Mouse (Mus musculus) liver, embryonic 16.5 days (tissue): ENCODE measurements around the gene Ctdsp2. TPM values are rescaled to one million over a fixed set of nuclear protein-coding genes. Genes with fewer than 3 reads are reported as not detected.

Experiments
- ATAC-seq: fragments of 200-750 bp; cut with Nextera tagmentation; 2 replicates; pipeline ENCODE4 v1.8.0; 2017; ENCODE audit warnings: low read depth, mild to moderate bottlenecking, moderate number of reproducible peaks, moderate library complexity
- H3K27ac ChIP-seq: fragments of 300-500 bp; sonication (generic); 2 replicates; pipeline ENCODE4 v1.5.1; 2014; ENCODE audit warnings: mild to moderate bottlenecking, low read length
- H3K27me3 ChIP-seq: fragments of 300-500 bp; sonication (generic); 2 replicates; pipeline ENCODE4 v1.6.1; 2014; ENCODE audit warnings: low read depth, low read length, mixed read lengths; ENCODE audit not compliant: control insufficient read depth, insufficient read depth
- H3K36me3 ChIP-seq: fragments of 300-500 bp; sonication (generic); 2 replicates; pipeline ENCODE4 v1.6.1; 2014; ENCODE audit warnings: mild to moderate bottlenecking; ENCODE audit not compliant: control insufficient read depth, insufficient read depth
- H3K4me1 ChIP-seq: fragments of 300-500 bp; sonication (generic); 2 replicates; pipeline ENCODE4 v1.6.1; 2014; ENCODE audit warnings: low read depth, low read length, mixed read lengths; ENCODE audit not compliant: control insufficient read depth
- H3K4me2 ChIP-seq: fragments of 300-500 bp; sonication (generic); 2 replicates; pipeline ENCODE4 v1.6.1; 2014; ENCODE audit warnings: low read depth, low read length, mixed read lengths
- H3K4me3 ChIP-seq: fragments of 300-500 bp; sonication (generic); 2 replicates; pipeline ENCODE4 v1.5.1; 2014; ENCODE audit warnings: low read depth, mild to moderate bottlenecking, low read length
- H3K9ac ChIP-seq: fragments of 300-500 bp; sonication (generic); 2 replicates; pipeline ENCODE4 v1.6.1; 2014; ENCODE audit warnings: low read depth, low read length
- H3K9me3 ChIP-seq: fragments of 300-500 bp; sonication (generic); replicated peaks from 2 replicates; pipeline ENCODE4 v1.6.1; 2016; ENCODE audit warnings: low read length; ENCODE audit not compliant: control insufficient read depth
- WGBS: fragments of 180-500 bp; shearing (Covaris S2); extraction: QIAGEN DNeasy Blood & Tissue Kit; methylation state at CpG from one replicate; pipeline ENCODE4 v1.1.7; 2014; ENCODE audit not compliant: insufficient replicate concordance; 5-methylcytosine and 5-hydroxymethylcytosine counted together
- polyA plus RNA-seq: library from polyadenylated mRNA; unstranded; fragments of >200 nt; fragmentation: Nextera tagmentation; extraction: Ambion mirVana; gene quantifications from 2 replicates; pipeline ENCODE4 v1.2.1, GENCODE M21; 2015

The Ctdsp2 gene
- polyA plus RNA-seq, 1 experiment from 2014 or later = 12.2 TPM

- Histone ChIP-seq H3K27ac (no peak overlapping the region), H3K4me2 (no peak overlapping the region), H3K4me1 (no peaks in the 10 kb centered on the region), H3K4me3 (no peak overlapping the region), H3K36me3 (no peaks in the 10 kb centered on the region), H3K9ac (no peak overlapping the region), H3K9me3 (no peaks in the 10 kb centered on the region), H3K27me3 (no peaks in the 10 kb centered on the region)
- no peak for ATAC-seq
- 48% methylated on average over 18 of the region's 18 CpGs for WGBS
Measured at GRCm38 (mm10) chr10:126935556-126936381, 42.7 kb upstream of the Ctdsp2 start.

DNA sequence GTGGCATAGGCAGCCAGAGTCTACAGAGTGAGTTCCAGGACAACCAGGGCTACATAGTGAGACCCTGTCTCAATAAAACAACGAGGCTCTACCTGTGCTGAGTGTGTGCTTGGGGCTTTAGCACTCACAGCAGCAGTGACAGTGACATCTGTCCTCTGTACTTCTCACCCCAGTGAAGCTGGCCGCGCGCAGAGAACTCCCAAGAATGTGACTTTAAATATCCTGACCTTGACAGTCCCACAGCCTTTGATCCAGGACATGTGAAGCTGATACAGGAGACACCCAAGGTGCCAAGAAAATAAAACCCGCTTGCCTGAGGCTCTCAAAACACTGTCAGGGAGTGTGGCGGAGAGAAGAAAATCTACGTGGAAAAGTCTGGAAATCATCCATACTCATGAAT is 37.6 kb upstream of the Ctdsp2 start:
- H3K4me1 ChIP-seq = no peaks in the 10 kb centered on the region
- no peaks in the 10 kb centered on the region for H3K9me3 ChIP-seq
- H3K27ac ChIP-seq = no peak overlapping the region
- 69% methylated on average over 7 of the region's 7 CpGs for WGBS
- no peak for ATAC-seq
- no peak overlapping the region for H3K4me2 ChIP-seq
- no peaks in the 10 kb centered on the region for H3K36me3 ChIP-seq
- H3K9ac ChIP-seq = no peak overlapping the region
- no peak overlapping the region for H3K4me3 ChIP-seq
- no peaks in the 10 kb centered on the region for H3K27me3 ChIP-seq

DNA sequence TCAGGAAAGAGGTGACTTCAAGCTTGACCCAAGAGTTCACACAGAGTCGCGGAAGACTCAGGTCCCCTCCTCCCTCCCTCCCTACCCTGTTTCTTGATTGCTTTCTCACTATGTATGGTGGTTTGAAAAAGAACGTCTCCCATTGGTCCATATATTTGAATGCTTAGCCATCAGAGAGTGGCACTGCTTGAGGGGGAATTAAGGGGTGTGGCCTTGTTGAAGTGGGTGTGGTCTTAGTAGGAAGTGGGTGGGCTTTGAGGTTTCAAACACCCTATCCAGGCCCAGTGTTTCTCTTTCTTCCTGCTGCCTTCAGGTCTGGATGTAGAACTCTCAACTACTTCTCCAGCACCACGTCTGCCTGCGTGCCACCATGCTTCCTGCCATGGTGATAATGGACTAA is 33.0 kb upstream of the Ctdsp2 start:
- Histone ChIP-seq H3K36me3 (no peaks in the 10 kb centered on the region), H3K4me2 (no peak overlapping the region), H3K9me3 (no peaks in the 10 kb centered on the region), H3K4me1 (peaks cover 5% of the 10 kb centered on the region), H3K27ac (no peak overlapping the region), H3K27me3 (no peaks in the 10 kb centered on the region), H3K4me3 (no peak overlapping the region), H3K9ac (no peak overlapping the region)
- 73% methylated on average over 5 of the region's 5 CpGs for WGBS
- no peak for ATAC-seq

DNA sequence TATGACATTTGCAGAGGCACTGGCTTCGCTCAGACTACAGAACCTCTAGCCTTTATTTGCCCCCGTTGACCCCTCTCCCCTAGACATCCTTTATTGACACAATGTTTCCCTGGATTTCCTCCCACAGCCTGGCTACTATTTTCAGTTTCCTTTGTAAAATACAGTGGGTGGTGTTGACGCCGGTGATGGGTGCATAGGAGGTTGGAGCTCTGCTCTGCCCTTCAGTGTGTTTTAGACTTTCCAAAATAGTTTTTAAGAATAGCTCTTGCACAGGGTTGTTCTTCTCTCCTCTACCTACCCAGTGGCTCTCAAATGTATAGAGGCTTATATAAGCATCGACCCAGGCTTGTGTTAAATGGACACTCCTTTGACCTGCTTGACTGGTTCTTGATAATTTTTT is 28.7 kb upstream of the Ctdsp2 start:
- Histone ChIP-seq H3K4me2 (no peak overlapping the region), H3K4me3 (no peak overlapping the region), H3K9ac (no peak overlapping the region), H3K27me3 (no peaks in the 10 kb centered on the region), H3K27ac (no peak overlapping the region), H3K4me1 (peaks cover 7% of the 10 kb centered on the region), H3K9me3 (no peaks in the 10 kb centered on the region), H3K36me3 (no peaks in the 10 kb centered on the region)
- 35% methylated on average over 5 of the region's 5 CpGs for WGBS
- ATAC-seq = no peak

DNA sequence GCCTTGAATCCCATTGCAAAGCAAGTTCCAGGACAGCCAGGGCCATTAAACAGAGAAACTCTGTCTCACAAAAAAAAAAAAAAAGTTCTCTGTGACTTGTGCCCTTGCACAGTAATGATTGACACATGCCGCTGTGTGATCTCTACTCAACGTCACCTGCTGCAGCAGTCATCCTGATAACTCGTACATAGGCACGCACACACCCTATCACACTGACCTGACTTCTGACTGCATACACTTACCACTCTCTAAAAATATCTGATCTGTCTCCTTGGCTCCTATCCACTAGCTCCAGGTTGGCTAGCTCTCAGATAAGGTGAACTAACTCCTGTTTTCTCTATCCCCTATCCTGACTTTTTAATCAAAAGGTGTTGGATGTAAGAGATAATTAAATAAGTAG is 27.9 kb upstream of the Ctdsp2 start:
- 15% methylated on average over 4 of the region's 4 CpGs for WGBS
- H3K4me1 ChIP-seq = peaks cover 7% of the 10 kb centered on the region
- H3K9ac ChIP-seq = no peak overlapping the region
- ATAC-seq = peak; percentile 90
- H3K9me3 ChIP-seq = no peaks in the 10 kb centered on the region
- H3K36me3 ChIP-seq = no peaks in the 10 kb centered on the region
- no peak overlapping the region for H3K4me3 ChIP-seq
- H3K4me2 ChIP-seq = no peak overlapping the region
- no peak overlapping the region for H3K27ac ChIP-seq
- H3K27me3 ChIP-seq = no peaks in the 10 kb centered on the region

DNA sequence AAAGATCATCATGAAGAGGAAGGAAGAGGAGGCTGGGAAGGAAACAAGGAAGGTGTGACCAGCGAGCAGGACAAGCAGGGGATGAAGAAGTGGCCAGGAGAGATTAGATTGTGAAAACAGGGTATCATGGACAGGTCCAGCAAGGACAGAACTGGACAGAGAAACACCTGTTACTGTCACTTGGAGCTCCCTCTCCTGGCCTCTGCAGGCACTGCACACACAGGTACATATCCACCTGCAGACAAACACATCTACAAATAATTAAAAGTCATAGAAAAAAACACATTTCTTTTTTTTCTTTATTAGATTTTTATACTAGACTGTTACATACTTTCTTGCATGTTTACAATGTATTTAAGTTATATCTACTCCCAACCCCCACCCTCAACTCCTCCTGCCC is 26.1 kb upstream of the Ctdsp2 start:
- no peak overlapping the region for H3K27ac ChIP-seq
- ATAC-seq = no peak
- no peak overlapping the region for H3K4me3 ChIP-seq
- no peaks in the 10 kb centered on the region for H3K36me3 ChIP-seq
- no peak overlapping the region for H3K9ac ChIP-seq
- H3K4me2 ChIP-seq = no peak overlapping the region
- H3K4me1 ChIP-seq = peaks cover 7% of the 10 kb centered on the region
- H3K27me3 ChIP-seq = no peaks in the 10 kb centered on the region
- no peaks in the 10 kb centered on the region for H3K9me3 ChIP-seq
- 84% methylated on average over 1 of the region's 1 CpGs for WGBS

DNA sequence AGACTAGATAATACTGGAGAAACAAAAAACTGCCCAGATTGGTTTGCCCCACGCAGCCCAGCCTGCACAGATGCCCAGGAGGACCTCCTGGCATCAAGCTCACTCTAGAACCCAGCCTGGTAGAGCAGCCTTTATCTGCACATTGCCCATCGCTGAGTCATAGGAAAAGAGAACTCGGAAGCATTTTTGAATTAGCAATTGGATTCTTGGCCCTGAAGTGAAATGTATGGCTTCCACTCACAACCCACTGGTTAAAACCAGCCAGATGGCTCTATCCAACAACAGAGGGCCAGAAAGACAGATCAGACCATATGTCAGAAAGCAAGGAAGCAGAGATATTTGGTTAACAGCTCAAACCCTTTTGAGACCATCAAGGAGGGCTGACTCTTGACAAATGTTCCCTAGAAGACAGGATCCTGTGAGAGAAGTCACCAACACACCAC is 25.5 kb upstream of the Ctdsp2 start:
- Histone ChIP-seq H3K27ac (no peak overlapping the region), H3K9me3 (no peaks in the 10 kb centered on the region), H3K9ac (no peak overlapping the region), H3K4me2 (no peak overlapping the region), H3K27me3 (no peaks in the 10 kb centered on the region), H3K4me1 (peaks cover 12% of the 10 kb centered on the region), H3K4me3 (no peak overlapping the region), H3K36me3 (no peaks in the 10 kb centered on the region)
- WGBS = 70% methylated on average over 3 of the region's 3 CpGs
- no peak for ATAC-seq

DNA sequence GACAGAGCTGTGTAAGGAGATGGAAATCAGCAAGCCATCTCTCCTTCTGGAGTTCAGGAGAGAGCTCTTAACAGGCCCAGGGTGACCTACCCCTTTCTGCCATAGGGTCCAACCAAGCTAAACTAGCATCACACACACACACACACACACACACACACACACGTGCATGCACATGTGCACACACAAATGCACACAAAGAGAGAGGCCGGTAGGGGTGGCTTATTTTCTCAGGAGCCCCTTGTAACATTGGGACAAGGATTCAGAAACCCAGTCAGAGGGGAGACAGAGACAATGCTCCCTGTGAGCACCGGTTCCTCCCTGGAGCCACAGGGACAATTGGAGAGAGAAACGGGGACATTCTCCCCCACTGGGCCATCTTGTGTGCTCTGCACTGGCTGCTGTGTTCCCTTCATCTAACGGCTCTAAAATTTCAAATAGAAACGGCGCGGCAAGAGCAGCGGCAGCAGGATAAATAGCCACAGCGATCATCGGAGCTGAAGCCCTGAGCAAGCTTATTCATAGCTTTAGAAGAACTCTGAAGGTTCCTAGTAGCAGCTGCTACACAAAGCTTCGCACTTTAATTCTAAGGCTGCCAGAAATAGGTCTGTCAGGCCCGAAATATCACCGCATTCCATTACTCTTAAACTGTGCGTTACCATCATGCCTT is 21.7 kb upstream of the Ctdsp2 start:
- Histone ChIP-seq H3K4me3 (no peak overlapping the region), H3K9ac (no peak overlapping the region), H3K4me2 (no peak overlapping the region), H3K36me3 (no peaks in the 10 kb centered on the region), H3K27me3 (no peaks in the 10 kb centered on the region), H3K9me3 (no peaks in the 10 kb centered on the region; the same call in 1 of the 2 replicates), H3K27ac (no peak overlapping the region), H3K4me1 (peaks cover 9% of the 10 kb centered on the region)
- ATAC-seq = no peak
- WGBS = 46% methylated on average over 15 of the region's 15 CpGs
